8 mouse cellular contexts compared by ENCODE assay signal in genomic region chr5:64739311-64740261, GRCm38 (mm10).
DNase-seq lines count a peak whose midpoint lies in the region; ATAC-seq and TF ChIP-seq lines count a peak whose summit lies in the region.

No protein-coding gene starts in this region.

- H3K36me3 ChIP-seq in heart, adult 2 months (ENCODE audit: control insufficient read depth, insufficient read depth, low read length), result no peaks in the 10 kb centered on the region
- H3K36me3 ChIP-seq in heart, embryonic 13.5 days, result no peaks in the 10 kb centered on the region
- H3K36me3 ChIP-seq in limb, embryonic 14.5 days (ENCODE audit: control insufficient read depth, insufficient read depth, low read length), result no peaks in the 10 kb centered on the region

- TF ChIP-seq CTCF in heart, adult 2 months (IDR thresholded peaks at IDR 0.05), result no peak

- H3K27me3 ChIP-seq in heart, adult 2 months (ENCODE audit: control insufficient read depth, insufficient read depth, low read length), result no peaks in the 10 kb centered on the region
- no peaks in the 10 kb centered on the region for H3K27me3 ChIP-seq in heart, embryonic 13.5 days (replicated peaks)
- H3K27me3 ChIP-seq in limb, embryonic 14.5 days (ENCODE audit: control insufficient read depth, insufficient read depth, low read length), result no peaks in the 10 kb centered on the region

- H3K4me1 ChIP-seq in heart, adult 2 months (ENCODE audit: control insufficient read depth, insufficient read depth, low read length), result peaks cover 7% of the 10 kb centered on the region
- peaks cover 26% of the 10 kb centered on the region for H3K4me1 ChIP-seq in heart, embryonic 13.5 days
- H3K4me1 ChIP-seq in limb, embryonic 14.5 days (ENCODE audit: control insufficient read depth, insufficient read depth, low read length), result peaks cover 27% of the 10 kb centered on the region

- ATAC-seq in heart, embryonic 13.5 days (ENCODE audit: extremely low read depth, insufficient number of reproducible peaks, low FRiP score, low TSS enrichment), result no peak
- ATAC-seq in limb, embryonic 14.5 days (ENCODE audit: low FRiP score, low read depth), result peak; percentile 53
- no peak for ATAC-seq in granulocyte monocyte progenitor cell, adult 5-6 weeks (replicated peaks; ENCODE audit: poor library complexity, severe bottlenecking)

- DNase-seq in heart, adult 2 months, result peak; percentile 17 to 33
- DNase-seq in heart, postnatal 36 days, result no peak
- DNase-seq in limb, embryonic 14.5 days (ENCODE audit: low spot score), result peak; percentile 73
- DNase-seq in retina, embryonic 14.5 days (ENCODE audit: low spot score), result peak; percentile 27
- DNase-seq in layer of hippocampus, adult 18-20 months (ENCODE audit: low spot score in 2 of 2), result no peak
- DNase-seq in left cerebral cortex, adult 11 months (ENCODE audit: low spot score), result no peak

- no peaks in the 10 kb centered on the region for H3K9me3 ChIP-seq in heart, embryonic 13.5 days
- H3K9me3 ChIP-seq in limb, embryonic 14.5 days (ENCODE audit: control insufficient read depth, low read length), result no peaks in the 10 kb centered on the region

- H3K9ac ChIP-seq in heart, adult 2 months (ENCODE audit: low read depth, low read length), result no peak overlapping the region
- peak overlapping the region; percentile 67 for H3K9ac ChIP-seq in heart, embryonic 13.5 days
- no peak overlapping the region for H3K9ac ChIP-seq in limb, embryonic 14.5 days (ENCODE audit: low read depth, low read length, severe bottlenecking)

- no peak for TF ChIP-seq POLR2A in heart, adult 2 months (IDR thresholded peaks at IDR 0.05; ENCODE audit: insufficient read depth, low read depth, low read length)
- no peak for TF ChIP-seq POLR2A in limb, embryonic 14.5 days (IDR thresholded peaks at IDR 0.05; ENCODE audit: borderline replicate concordance, extremely low read depth, insufficient read depth, insufficient read length)

- intact Hi-C loops in heart, adult 2 months (cut with DNase I), result no loop called here
- intact Hi-C loops in heart, postnatal 36 days (cut with DNase I), result no loop called here

- WGBS in heart, adult 2 months, result 52% methylated on average over 15 of the region's 15 CpGs
- WGBS in heart, embryonic 13.5 days, result 19% methylated on average over 15 of the region's 15 CpGs
- 11% methylated on average over 15 of the region's 15 CpGs for WGBS in limb, embryonic 14.5 days

- no peaks in the 10 kb centered on the region for H3K79me2 ChIP-seq in heart, adult 2 months (replicated peaks; ENCODE audit: control insufficient read depth, insufficient read depth, low read length)

- TF ChIP-seq EP300 in heart, adult 2 months (IDR thresholded peaks at IDR 0.05; ENCODE audit: insufficient read depth, low read depth, low read length), result no peak

- H3K27ac ChIP-seq in heart, adult 2 months, result peak overlapping the region; percentile 51; the same call in 1 of the 2 replicates
- H3K27ac ChIP-seq in heart, embryonic 13.5 days (replicated peaks), result peak overlapping the region; percentile 51
- H3K27ac ChIP-seq in limb, embryonic 14.5 days (replicated peaks; ENCODE audit: low read depth, low read length), result peak overlapping the region; percentile 58

- peak overlapping the region; percentile 16 for H3K4me2 ChIP-seq in heart, embryonic 13.5 days
- 0 out of 2 replicates have a peak overlapping the region, but pooled peaks have one; percentile 25 for H3K4me2 ChIP-seq in limb, embryonic 14.5 days (replicated peaks; ENCODE audit: low read depth, low read length, severe bottlenecking)

- H3K4me3 ChIP-seq in heart, adult 2 months, result no peak overlapping the region
- no peak overlapping the region for H3K4me3 ChIP-seq in heart, embryonic 13.5 days
- no peak overlapping the region for H3K4me3 ChIP-seq in limb, embryonic 14.5 days (replicated peaks; ENCODE audit: low read length)

Comparison
In these comparisons a context has a peak if more than half of its experiments do, and no peak if none do; other contexts are left out.
1. DNase-seq: peak in heart, adult 2 months (2 of 2), limb, embryonic 14.5 days (single experiment) and retina, embryonic 14.5 days (single experiment); none in heart, postnatal 36 days (0 of 2), layer of hippocampus, adult 18-20 months (0 of 2) and left cerebral cortex, adult 11 months (single experiment).
2. Peak in every context shown above with its lines, with median percentiles within 50 percentile points of each other: H3K27ac ChIP-seq.